Mouse (Mus musculus) bone marrow, adult 2 months (tissue): ENCODE data around the gene Ewsr1.

ENCODE experiments used
- CTCF ChIP-seq: fragments of 200-500 bp; IDR thresholded peaks from 2 replicates; pipeline ENCODE4 v1.5.1; 2011; ENCODE audit warnings: low read length, control low read depth; ENCODE audit not compliant: control insufficient read depth, insufficient read depth
- POLR2A ChIP-seq: fragments of 200-500 bp; IDR thresholded peaks from 2 replicates; pipeline ENCODE4 v1.6.1; 2011; ENCODE audit warnings: low read depth, mild to moderate bottlenecking, control low read depth, low read length, borderline replicate concordance; ENCODE audit not compliant: control insufficient read depth

DNA sequence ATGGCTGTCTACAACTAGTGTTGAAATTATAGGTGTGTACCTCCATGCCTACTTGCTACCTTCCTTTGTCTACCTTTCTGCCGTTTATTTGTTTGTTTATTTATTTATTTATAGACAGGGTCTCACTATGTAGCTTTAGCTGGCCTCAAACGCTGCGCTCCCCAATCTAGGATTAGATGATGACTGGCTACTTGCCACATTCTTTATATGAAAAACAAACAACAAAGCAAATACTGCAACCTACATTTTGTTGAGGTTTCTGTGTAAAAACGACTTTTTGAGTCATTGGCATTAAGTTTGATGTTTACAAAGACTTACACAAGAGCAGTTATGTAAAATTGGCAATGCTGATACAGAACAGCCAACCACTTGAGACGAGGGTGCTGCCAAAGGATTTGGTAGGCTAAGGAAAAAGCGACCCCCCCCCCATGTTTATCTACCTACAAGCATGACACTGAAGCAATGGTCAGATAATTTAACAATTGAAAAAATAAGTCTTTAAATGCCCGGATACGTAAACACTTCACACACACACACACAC, 2.5 kb downstream of the Ewsr1 start:
- no peak for TF ChIP-seq CTCF
- no peak for TF ChIP-seq POLR2A
